Mouse (Mus musculus) embryonic fibroblast, embryonic 13.5 days (primary cell): ENCODE measurements around the gene Tmem200b.

Experiments
- CTCF ChIP-seq: IDR thresholded peaks from 2 replicates; pipeline ENCODE4 v1.5.1; 2011; ENCODE audit warnings: mild to moderate bottlenecking, control low read depth, low read length, moderate library complexity, borderline replicate concordance; ENCODE audit not compliant: insufficient read depth
- POLR2A ChIP-seq: IDR thresholded peaks from 2 replicates; pipeline ENCODE4 v1.6.1; 2011; ENCODE audit warnings: low read depth, mild to moderate bottlenecking, control low read depth, low read length, moderate library complexity

- TF ChIP-seq CTCF (no peak), POLR2A (no peak)
Observed at GRCm38 (mm10) chr4:131901090-131901489, 20.5 kb upstream of the Tmem200b start.
